Mouse (Mus musculus): ENCODE data around the gene Tmem131. TPM values are rescaled to one million over a fixed set of nuclear protein-coding genes. Genes with fewer than 3 reads are reported as not detected.

The Tmem131 gene
- polyA plus RNA-seq, 1 experiment from 2014 or later = 6.8 TPM

- H3K4me1 ChIP-seq (replicated peaks; ENCODE audit: control insufficient read depth, insufficient read depth) = no peaks in the 10 kb centered on the region
- 74% methylated on average over 5 of the region's 5 CpGs for WGBS
- ATAC-seq (ENCODE audit: low FRiP score, low TSS enrichment) (no peak), DNase-seq (ENCODE audit: low spot score) (no peak)
- H3K9ac ChIP-seq (ENCODE audit: low read length) = no peak overlapping the region
- H3K27me3 ChIP-seq (ENCODE audit: control insufficient read depth, insufficient read depth, low read length) = no peaks in the 10 kb centered on the region
- no peak overlapping the region for H3K4me2 ChIP-seq (replicated peaks; ENCODE audit: low read depth)
- no peak overlapping the region for H3K27ac ChIP-seq (replicated peaks)
- H3K9me3 ChIP-seq (ENCODE audit: control insufficient read depth, low read length) = no peaks in the 10 kb centered on the region
- no peak overlapping the region for H3K4me3 ChIP-seq (ENCODE audit: low read depth, low read length)
- TF ChIP-seq EP300 (optimal IDR thresholded peaks at IDR 0.05) (no peak), CTCF (IDR thresholded peaks at IDR 0.05; ENCODE audit: low read depth) (no peak)
- no peaks in the 10 kb centered on the region for H3K36me3 ChIP-seq (ENCODE audit: control insufficient read depth, insufficient read depth, low read length)
Measured at GRCm38 (mm10) chr1:36768786-36769185, 174.7 kb downstream of the Tmem131 start.

GRCm38 (mm10) chr1:36767321-36767720, 176.1 kb downstream of the Tmem131 start:
- Histone ChIP-seq H3K4me3 (ENCODE audit: low read depth, low read length) (no peak overlapping the region), H3K27ac (replicated peaks) (no peak overlapping the region), H3K36me3 (ENCODE audit: control insufficient read depth, insufficient read depth, low read length) (no peaks in the 10 kb centered on the region), H3K4me1 (replicated peaks; ENCODE audit: control insufficient read depth, insufficient read depth) (no peaks in the 10 kb centered on the region), H3K9ac (ENCODE audit: low read length) (no peak overlapping the region), H3K27me3 (ENCODE audit: control insufficient read depth, insufficient read depth, low read length) (no peaks in the 10 kb centered on the region), H3K4me2 (replicated peaks; ENCODE audit: low read depth) (no peak overlapping the region), H3K9me3 (ENCODE audit: control insufficient read depth, low read length) (no peaks in the 10 kb centered on the region)
- 9% methylated on average over 10 of the region's 10 CpGs for WGBS
- DNase-seq (ENCODE audit: low spot score) (no peak), ATAC-seq (ENCODE audit: low FRiP score, low TSS enrichment) (no peak)
- TF ChIP-seq CTCF (IDR thresholded peaks at IDR 0.05; ENCODE audit: low read depth) (no peak), EP300 (optimal IDR thresholded peaks at IDR 0.05) (no peak)

GRCm38 (mm10) chr1:36766431-36767205, 176.8 kb downstream of the Tmem131 start:
- WGBS = 52% methylated on average over 4 of the region's 4 CpGs
- TF ChIP-seq EP300 (optimal IDR thresholded peaks at IDR 0.05) (no peak), CTCF (IDR thresholded peaks at IDR 0.05; ENCODE audit: low read depth) (no peak)
- H3K27ac ChIP-seq (replicated peaks) = no peak overlapping the region
- no peaks in the 10 kb centered on the region for H3K27me3 ChIP-seq (ENCODE audit: control insufficient read depth, insufficient read depth, low read length)
- no peak overlapping the region for H3K4me2 ChIP-seq (replicated peaks; ENCODE audit: low read depth)
- H3K4me1 ChIP-seq (replicated peaks; ENCODE audit: control insufficient read depth, insufficient read depth) = no peaks in the 10 kb centered on the region
- no peaks in the 10 kb centered on the region for H3K36me3 ChIP-seq (ENCODE audit: control insufficient read depth, insufficient read depth, low read length)
- DNase-seq (ENCODE audit: low spot score) (no peak), ATAC-seq (ENCODE audit: low FRiP score, low TSS enrichment) (no peak)
- no peak overlapping the region for H3K9ac ChIP-seq (ENCODE audit: low read length)
- H3K4me3 ChIP-seq (ENCODE audit: low read depth, low read length) = no peak overlapping the region
- H3K9me3 ChIP-seq (ENCODE audit: control insufficient read depth, low read length) = no peaks in the 10 kb centered on the region

GRCm38 (mm10) chr1:36761568-36761967, 181.9 kb downstream of the Tmem131 start, which contains the start of gene Zap70:
Gene Zap70, plus strand, starts transcription at chr1:36761798.
- Histone ChIP-seq H3K27me3 (ENCODE audit: control insufficient read depth, insufficient read depth, low read length) (no peaks in the 10 kb centered on the region), H3K4me2 (replicated peaks; ENCODE audit: low read depth) (no peak within 1 kb of the TSS), H3K9me3 (ENCODE audit: control insufficient read depth, low read length) (no peaks in the 10 kb centered on the region), H3K9ac (ENCODE audit: low read length) (no peak within 1 kb of the TSS), H3K4me1 (replicated peaks; ENCODE audit: control insufficient read depth, insufficient read depth) (no peaks in the 10 kb centered on the region), H3K4me3 (ENCODE audit: low read depth, low read length) (no peak within 1 kb of the TSS), H3K36me3 (ENCODE audit: control insufficient read depth, insufficient read depth, low read length) (no peaks in the 10 kb centered on the region), H3K27ac (replicated peaks) (no peak within 1 kb of the TSS)
- WGBS = 81% methylated on average over 11 of the region's 11 CpGs
- no peak for TF ChIP-seq EP300 (optimal IDR thresholded peaks at IDR 0.05)
- no peak for TF ChIP-seq CTCF (IDR thresholded peaks at IDR 0.05; ENCODE audit: low read depth)
- ATAC-seq (ENCODE audit: low FRiP score, low TSS enrichment) (no peak), DNase-seq (ENCODE audit: low spot score) (no peak)

- DNase-seq (ENCODE audit: low spot score) (no peak), ATAC-seq (ENCODE audit: low FRiP score, low TSS enrichment) (no peak)
- no peaks in the 10 kb centered on the region for H3K27me3 ChIP-seq (ENCODE audit: control insufficient read depth, insufficient read depth, low read length)
- 84% methylated on average over 8 of the region's 8 CpGs for WGBS
- H3K4me2 ChIP-seq (replicated peaks; ENCODE audit: low read depth) = no peak overlapping the region
- TF ChIP-seq EP300 (optimal IDR thresholded peaks at IDR 0.05) = no peak
- TF ChIP-seq CTCF (IDR thresholded peaks at IDR 0.05; ENCODE audit: low read depth) = no peak
- no peaks in the 10 kb centered on the region for H3K4me1 ChIP-seq (replicated peaks; ENCODE audit: control insufficient read depth, insufficient read depth)
- no peaks in the 10 kb centered on the region for H3K9me3 ChIP-seq (ENCODE audit: control insufficient read depth, low read length)
- no peak overlapping the region for H3K27ac ChIP-seq (replicated peaks)
- no peaks in the 10 kb centered on the region for H3K36me3 ChIP-seq (ENCODE audit: control insufficient read depth, insufficient read depth, low read length)
- H3K9ac ChIP-seq (ENCODE audit: low read length) = no peak overlapping the region
- no peak overlapping the region for H3K4me3 ChIP-seq (ENCODE audit: low read depth, low read length)
Measured at GRCm38 (mm10) chr1:36761061-36761460, 182.4 kb downstream of the Tmem131 start.

- DNase-seq (ENCODE audit: low spot score) (no peak), ATAC-seq (ENCODE audit: low FRiP score, low TSS enrichment) (no peak)
- Histone ChIP-seq H3K4me3 (ENCODE audit: low read depth, low read length) (no peak overlapping the region), H3K27ac (replicated peaks) (no peak overlapping the region), H3K9ac (ENCODE audit: low read length) (no peak overlapping the region), H3K27me3 (ENCODE audit: control insufficient read depth, insufficient read depth, low read length) (no peaks in the 10 kb centered on the region), H3K9me3 (ENCODE audit: control insufficient read depth, low read length) (no peaks in the 10 kb centered on the region), H3K4me2 (replicated peaks; ENCODE audit: low read depth) (no peak overlapping the region), H3K4me1 (replicated peaks; ENCODE audit: control insufficient read depth, insufficient read depth) (no peaks in the 10 kb centered on the region), H3K36me3 (ENCODE audit: control insufficient read depth, insufficient read depth, low read length) (no peaks in the 10 kb centered on the region)
- WGBS = 77% methylated on average over 9 of the region's 9 CpGs
- no peak for TF ChIP-seq EP300 (optimal IDR thresholded peaks at IDR 0.05)
- TF ChIP-seq CTCF (IDR thresholded peaks at IDR 0.05; ENCODE audit: low read depth) = no peak
Measured at GRCm38 (mm10) chr1:36760401-36760800, 183.1 kb downstream of the Tmem131 start.

All from stomach, postnatal 0 days (tissue).